Mouse (Mus musculus): Measurements from ENCODE around the gene C130026I21Rik.
"Not testable (repeated sequence)": the region's sequence is repeated elsewhere in the genome, so short reads cannot be mapped to it uniquely, and the experiment has no call there.

GRCm38 (mm10) chr1:85007737-85008136, 262.6 kb downstream of the C130026I21Rik start:
- TF ChIP-seq POLR2A (IDR thresholded peaks at IDR 0.05; ENCODE audit: control insufficient read depth, extremely low read depth, insufficient read depth, low read length, poor library complexity); CTCF (IDR thresholded peaks at IDR 0.05; ENCODE audit: borderline replicate concordance, control insufficient read depth, extremely low read depth, insufficient read depth, low read length, poor library complexity): not testable (repeated sequence)

All from thymus, adult 2 months (tissue).